Mouse (Mus musculus) gastrocnemius, postnatal 36 days (tissue): ENCODE measurements around the gene Olfr1441. TPM values are rescaled to one million over a fixed set of nuclear protein-coding genes. Genes with fewer than 3 reads are reported as not detected.
A peak's percentile ranks its signal among the peaks of the same experiment; 100 is the strongest.

Experiments
- DNase-seq, 2 experiments: peaks; one replicate each; pipeline ENCODE4 v3.0.0; 2022
- intact Hi-C: fragments of 180-260 bp; cut with DNase I; formaldehyde crosslinking; loops from one replicate; pipeline ENCODE4 v1.15.1; 2025
- long read RNA-seq, 2 experiments: library from polyadenylated mRNA; stranded (forward); transcript quantifications; one replicate each; pipeline ENCODE4 v2.0.0; 2021
- total RNA-seq, 2 experiments: library from RNA; stranded (reverse); gene quantifications; 2 replicates each; pipeline ENCODE4 v1.2.3; 2021

Gene Olfr1441
- not detected for total RNA-seq
- long read RNA-seq, experiment 1, result 0 reads
- long read RNA-seq, experiment 2, result 0 reads

- no peak for DNase-seq
- intact Hi-C loops, result no loop called here
Measured at GRCm38 (mm10) chr19:12417361-12417760, at the start of gene Olfr1441. Gene Olfr1441, plus strand, starts transcription at chr19:12417433.

DNA sequence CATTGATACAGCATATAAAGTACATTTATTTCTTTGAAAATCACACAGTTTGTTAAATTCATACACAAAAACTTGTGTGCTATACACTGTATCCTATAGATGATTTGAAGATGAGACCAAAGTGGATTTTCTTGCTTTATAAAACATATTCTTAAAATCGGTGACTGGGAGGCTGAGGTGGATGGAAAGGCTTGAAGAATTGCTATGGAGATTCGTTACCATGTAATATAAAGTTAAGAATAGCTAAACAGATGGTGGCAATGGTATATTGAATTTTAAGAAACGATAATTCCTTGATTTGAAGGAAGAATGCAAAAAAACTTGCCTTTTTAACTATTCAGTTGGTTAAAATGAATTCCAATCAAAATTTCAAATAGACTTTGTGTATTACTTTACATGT, 44.2 kb upstream of the Olfr1441 start:
- DNase-seq, result no peak
- intact Hi-C loops, result no loop called here

GRCm38 (mm10) chr19:12374465-12375025, 42.7 kb upstream of the Olfr1441 start:
- intact Hi-C loops, result no loop called here
- DNase-seq, result no peak

DNA sequence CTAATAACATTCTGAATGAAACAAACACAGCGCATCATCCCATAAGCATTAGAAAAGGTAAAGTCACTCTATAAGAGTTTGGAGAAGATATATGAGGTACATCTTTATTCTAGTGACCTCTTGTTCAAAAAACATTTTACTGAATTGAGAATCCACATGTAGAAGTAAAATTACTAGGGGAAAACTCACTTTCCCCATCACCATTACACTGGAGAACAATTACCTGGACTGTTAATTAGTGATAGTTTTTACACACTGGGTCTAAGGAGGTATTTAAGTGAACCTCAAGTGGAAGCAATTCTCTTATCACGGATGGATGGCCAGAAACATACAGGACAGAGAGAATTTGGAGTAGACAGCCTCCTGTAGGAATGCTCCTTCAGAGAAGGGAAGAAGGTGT, 30.3 kb upstream of the Olfr1441 start, which contains the start of gene Olfr1440:
Gene Olfr1440 (plus strand): TSS at position 301 of the 400 bp plus-strand sequence.
- intact Hi-C loops, result no loop called here
- no peak for DNase-seq

- intact Hi-C loops, result no loop called here
Measured at GRCm38 (mm10) chr19:12413737-12414136, 3.5 kb upstream of the Olfr1441 start.

DNA sequence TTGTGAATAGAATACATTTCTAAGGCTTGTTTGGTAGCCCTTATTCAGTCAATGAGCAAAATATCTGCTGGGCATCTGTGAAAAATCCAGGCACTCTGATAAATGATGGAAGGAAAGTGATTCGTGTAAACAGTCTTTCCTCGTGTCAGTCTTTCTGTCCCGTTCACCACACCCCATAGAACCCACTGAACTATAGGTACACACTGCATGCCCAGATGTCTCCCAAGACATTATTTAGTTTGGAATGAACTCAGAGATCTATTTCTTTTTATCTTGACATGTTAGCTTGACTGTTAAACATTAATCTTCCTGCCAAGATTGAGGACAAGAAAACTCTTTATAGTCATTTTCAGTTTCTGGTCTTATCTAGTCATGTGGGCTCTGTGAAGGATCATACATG, 1.1 kb downstream of the Olfr1441 start:
- no peak for DNase-seq
- intact Hi-C loops, result no loop called here

More at GRCm38 (mm10) chr19:12413737-12414136, 3.5 kb upstream of the Olfr1441 start:
- DNase-seq, result no peak

- no peak for DNase-seq
- intact Hi-C loops, result no loop called here
Measured at GRCm38 (mm10) chr19:12420555-12420954, 3.3 kb downstream of the Olfr1441 start.

GRCm38 (mm10) chr19:12421680-12422079, 4.4 kb downstream of the Olfr1441 start:
- intact Hi-C loops, result no loop called here
- no peak for DNase-seq

GRCm38 (mm10) chr19:12427101-12427500, 9.9 kb downstream of the Olfr1441 start:
- DNase-seq, result no peak
- intact Hi-C loops, result no loop called here

- intact Hi-C loops, result no loop called here
- no peak for DNase-seq
Measured at GRCm38 (mm10) chr19:12427605-12428004, 10.4 kb downstream of the Olfr1441 start, which contains the start of gene Pfpl. Gene Pfpl, plus strand, starts transcription at chr19:12427905.

DNA sequence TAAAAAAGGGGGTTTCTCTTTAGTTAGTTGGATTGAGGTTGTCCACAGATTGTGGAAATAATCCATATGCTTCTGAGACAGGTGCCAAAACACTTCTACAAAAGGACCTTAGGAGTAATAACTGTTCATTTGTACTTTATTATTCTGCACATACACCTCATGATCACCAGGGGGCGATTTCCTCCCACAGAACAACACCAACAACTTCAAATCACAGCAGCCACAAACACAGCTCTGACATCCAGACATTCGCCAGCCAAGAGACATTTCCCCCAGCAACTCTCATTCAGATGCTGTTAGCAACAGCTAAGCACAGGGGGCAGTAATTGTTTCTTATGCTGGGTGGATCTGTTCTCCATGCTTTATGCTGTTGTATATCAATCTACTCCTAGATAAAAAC, 15.8 kb downstream of the Olfr1441 start:
- intact Hi-C loops, result loop anchor here (10.0 kb wide), 2 partner anchors 162 to 298 kb away; partner anchors contain the start of gene Gm4952
- DNase-seq, result peak in 1 of 2 experiments; percentile 17

DNA sequence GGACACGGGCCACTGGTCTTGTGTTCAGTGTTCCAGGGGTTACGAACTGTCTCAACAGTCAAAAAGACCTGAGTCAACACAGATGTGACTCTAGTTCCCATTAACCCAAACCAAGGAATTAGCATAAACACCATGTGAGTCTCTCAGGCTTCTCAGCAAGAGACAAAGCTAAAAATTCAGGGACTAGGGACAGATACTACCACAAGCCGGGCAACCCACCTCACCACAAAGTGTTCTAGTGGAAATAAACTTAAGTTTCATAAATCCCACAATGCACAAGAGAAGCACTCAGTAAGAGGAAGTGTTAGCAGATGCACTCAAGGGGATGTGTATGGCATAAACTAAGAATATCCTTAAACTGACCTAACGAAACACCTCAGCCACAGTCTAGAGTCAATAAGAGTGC, 17.8 kb downstream of the Olfr1441 start:
- intact Hi-C loops, result loop anchor here (10.0 kb wide), 2 partner anchors 160 to 300 kb away; partner anchors contain the start of gene Gm4952
- no peak for DNase-seq

DNA sequence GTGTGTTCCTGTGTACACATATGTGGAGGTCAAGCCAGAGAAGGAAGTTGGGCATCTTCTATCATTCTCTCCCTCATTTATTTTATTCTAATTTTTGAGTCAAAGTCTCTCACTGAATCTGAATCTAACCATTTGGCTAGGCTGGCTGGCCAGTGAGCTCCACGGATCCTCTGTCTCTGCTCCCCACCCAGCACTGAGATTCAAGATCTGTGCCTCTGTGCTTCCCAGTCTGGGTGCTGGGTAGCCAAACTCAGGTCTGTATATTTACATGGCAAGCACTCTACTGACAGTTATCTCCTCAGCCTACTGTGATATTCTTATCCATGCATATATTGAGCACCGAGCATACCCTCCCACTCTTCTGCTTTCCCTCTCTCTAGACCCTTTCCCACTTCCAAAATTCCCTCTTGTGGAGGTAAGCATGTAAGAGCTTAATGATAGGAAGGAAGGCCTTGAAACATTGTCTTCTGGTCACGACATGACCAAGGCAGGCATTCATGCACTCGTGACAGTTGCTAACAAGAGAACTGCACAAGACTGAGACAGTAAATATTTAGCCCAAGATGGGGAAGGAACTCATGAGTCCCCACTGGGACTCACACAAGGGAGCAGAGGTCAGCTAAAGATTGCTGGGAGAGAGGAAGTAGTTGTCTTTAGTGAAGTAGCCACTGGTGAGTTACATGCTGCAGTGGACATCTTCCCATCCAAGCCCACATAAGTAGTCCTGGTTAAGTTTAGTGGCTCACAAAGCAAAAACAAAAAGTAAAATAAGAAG, 18.7 kb downstream of the Olfr1441 start:
- no peak for DNase-seq
- intact Hi-C loops, result loop anchor here (10.0 kb wide), 2 partner anchors 159 to 301 kb away; partner anchors contain the start of gene Gm4952

GRCm38 (mm10) chr19:12439581-12439980, 22.3 kb downstream of the Olfr1441 start:
- no peak for DNase-seq
- intact Hi-C loops, result loop anchor here (10.0 kb wide), 2 partner anchors 155 to 305 kb away; partner anchors contain the start of gene Gm4952

DNA sequence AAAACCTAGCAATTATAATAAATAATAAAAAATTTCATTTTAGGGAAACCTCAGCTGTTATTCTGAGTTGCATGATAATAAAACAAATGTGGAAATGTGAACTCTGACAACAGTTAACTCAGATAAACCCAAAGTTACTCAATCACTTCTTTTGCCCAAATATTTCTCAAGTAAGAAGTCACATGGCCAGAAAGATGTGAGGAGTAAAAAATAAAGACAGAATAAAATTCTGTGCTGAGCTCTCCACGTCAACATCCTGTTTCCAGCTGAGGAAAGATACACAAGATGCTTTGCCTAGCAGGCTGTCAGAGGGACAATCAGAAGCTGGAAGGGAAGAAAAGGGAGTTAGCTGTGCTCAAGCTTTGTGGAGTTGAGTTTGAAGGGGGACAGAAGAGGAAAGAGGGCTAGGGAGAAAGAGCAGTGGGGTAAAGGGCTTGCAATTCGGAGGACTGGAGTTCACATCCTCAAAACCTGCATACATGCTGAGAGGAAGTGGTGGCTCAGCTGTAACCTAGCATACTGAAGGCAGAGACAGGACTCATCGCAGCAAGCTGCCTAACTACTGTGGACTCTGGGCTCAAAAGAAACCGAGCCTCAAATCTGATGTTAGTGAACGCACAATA, 23.0 kb downstream of the Olfr1441 start:
- intact Hi-C loops, result no loop called here
- no peak for DNase-seq

GRCm38 (mm10) chr19:12442560-12442959, 25.3 kb downstream of the Olfr1441 start:
- no peak for DNase-seq
- intact Hi-C loops, result no loop called here

GRCm38 (mm10) chr19:12445014-12445413, 27.8 kb downstream of the Olfr1441 start:
- intact Hi-C loops, result no loop called here
- DNase-seq, result no peak

- DNase-seq, result no peak
- intact Hi-C loops, result no loop called here
Measured at GRCm38 (mm10) chr19:12457401-12458066, 40.3 kb downstream of the Olfr1441 start.

DNA sequence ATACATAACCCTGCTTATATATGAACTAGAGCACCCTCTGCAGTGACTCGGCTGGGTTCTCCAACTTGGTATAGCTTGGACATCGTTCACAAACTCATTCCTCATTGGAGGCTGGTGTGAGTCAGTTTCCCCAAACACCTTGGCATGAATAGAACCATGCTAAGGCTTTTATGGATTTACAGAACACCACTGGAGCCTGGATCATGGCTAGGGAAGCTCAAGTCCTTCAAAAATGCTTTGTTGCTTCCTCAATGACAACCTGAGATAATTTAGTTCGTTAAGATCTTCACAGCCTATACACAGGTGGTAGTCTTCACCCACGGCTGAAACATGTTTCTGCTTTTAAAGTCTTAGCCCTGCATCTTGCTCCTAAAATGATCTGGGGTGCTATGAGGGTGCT, 42.3 kb downstream of the Olfr1441 start:
- no peak for DNase-seq
- intact Hi-C loops, result no loop called here
